Mouse (Mus musculus) heart, embryonic 12.5 days (tissue): Measurements from ENCODE around the gene Gstcd. TPM values are rescaled to one million over a fixed set of nuclear protein-coding genes. Genes with fewer than 3 reads are reported as not detected.
A peak's percentile ranks its signal among the peaks of the same experiment; 100 is the strongest.

ENCODE experiments used
- ATAC-seq: fragments of 200-750 bp; cut with Nextera tagmentation; 2 replicates; pipeline ENCODE4 v1.8.0; 2017; ENCODE audit warnings: moderate TSS enrichment, moderate library complexity; ENCODE audit not compliant: insufficient number of reproducible peaks, low FRiP score
- H3K27ac ChIP-seq: fragments of 300-500 bp; sonication (generic); 2 replicates; pipeline ENCODE4 v1.5.1; 2016; ENCODE audit warnings: mild to moderate bottlenecking, moderate library complexity; ENCODE audit not compliant: poor library complexity, severe bottlenecking
- H3K27me3 ChIP-seq: fragments of 300-500 bp; sonication (generic); replicated peaks from 2 replicates; pipeline ENCODE4 v1.6.1; 2016; ENCODE audit warnings: mild to moderate bottlenecking, moderate library complexity
- H3K36me3 ChIP-seq: fragments of 300-500 bp; sonication (generic); 2 replicates; pipeline ENCODE4 v1.6.1; 2016; ENCODE audit warnings: mild to moderate bottlenecking, moderate library complexity
- H3K4me1 ChIP-seq: fragments of 300-500 bp; sonication (generic); replicated peaks from 2 replicates; pipeline ENCODE4 v1.6.1; 2016; ENCODE audit warnings: mild to moderate bottlenecking
- H3K4me2 ChIP-seq: fragments of 300-500 bp; sonication (generic); 2 replicates; pipeline ENCODE4 v1.6.1; 2016; ENCODE audit warnings: mild to moderate bottlenecking, moderate library complexity
- H3K4me3 ChIP-seq: fragments of 300-500 bp; sonication (generic); 2 replicates; pipeline ENCODE4 v1.5.1; 2016; ENCODE audit warnings: mild to moderate bottlenecking
- H3K9ac ChIP-seq: fragments of 300-500 bp; sonication (generic); 2 replicates; pipeline ENCODE4 v1.6.1; 2016; ENCODE audit warnings: mild to moderate bottlenecking, moderate library complexity
- H3K9me3 ChIP-seq: fragments of 300-500 bp; sonication (generic); replicated peaks from 2 replicates; pipeline ENCODE4 v1.6.1; 2016; ENCODE audit warnings: mild to moderate bottlenecking, moderate library complexity
- WGBS: fragments of 180-500 bp; shearing (Covaris S2); methylation state at CpG from one replicate; pipeline ENCODE4 v1.1.7; 2016; 5-methylcytosine and 5-hydroxymethylcytosine counted together
- polyA plus RNA-seq: library from polyadenylated mRNA; unstranded; fragments of >200 nt; fragmentation: Nextera tagmentation; extraction: Ambion mirVana; gene quantifications from 2 replicates; pipeline ENCODE4 v1.2.1, GENCODE M21; 2016

Gstcd gene
- polyA plus RNA-seq, 1 experiment from 2014 or later: 5.0 TPM

GRCm38 (mm10) chr3:133094305-133094704, 2.5 kb upstream of the Gstcd start:
- Histone ChIP-seq H3K27ac (no peak overlapping the region), H3K36me3 (peaks cover 14% of the 10 kb centered on the region), H3K4me2 (no peak overlapping the region), H3K4me3 (no peak overlapping the region), H3K4me1 (0 out of 2 replicates have a peak, but pooled peaks cover 2% of the 10 kb centered on the region), H3K27me3 (no peaks in the 10 kb centered on the region), H3K9me3 (no peaks in the 10 kb centered on the region), H3K9ac (no peak overlapping the region)
- WGBS: 49% methylated on average over 1 of the region's 1 CpGs
- ATAC-seq: no peak

- Histone ChIP-seq H3K9ac (no peak overlapping the region), H3K4me2 (no peak overlapping the region; the same call in 1 of the 2 replicates), H3K4me3 (peak overlapping the region; percentile 89), H3K9me3 (no peaks in the 10 kb centered on the region), H3K27me3 (no peaks in the 10 kb centered on the region), H3K36me3 (peaks cover 3% of the 10 kb centered on the region), H3K27ac (no peak overlapping the region), H3K4me1 (0 out of 2 replicates have a peak, but pooled peaks cover 2% of the 10 kb centered on the region)
- ATAC-seq: no peak
- WGBS: 83% methylated on average over 1 of the region's 1 CpGs
These were observed 1.1 kb upstream of the Gstcd start for GRCm38 (mm10) chr3:133092936-133093335.

GRCm38 (mm10) chr3:133092274-133092853, 531 bp upstream of the Gstcd start:
- Histone ChIP-seq H3K4me2 (peak overlapping the region; percentile 60), H3K27ac (peak overlapping the region; percentile 98), H3K27me3 (no peaks in the 10 kb centered on the region), H3K9ac (peak overlapping the region; percentile 95), H3K4me3 (peak overlapping the region; percentile 89), H3K36me3 (no peaks in the 10 kb centered on the region; the same call in 1 of the 2 replicates), H3K4me1 (0 out of 2 replicates have a peak, but pooled peaks cover 2% of the 10 kb centered on the region), H3K9me3 (no peaks in the 10 kb centered on the region)
- WGBS: under 1% methylated on average over 7 of the region's 7 CpGs
- no peak for ATAC-seq

GRCm38 (mm10) chr3:133091121-133091663, 641 bp downstream of the Gstcd start:
- peak overlapping the region; percentile 89 for H3K4me3 ChIP-seq
- H3K9ac ChIP-seq: peak overlapping the region; percentile 95
- no peaks in the 10 kb centered on the region for H3K36me3 ChIP-seq
- peak overlapping the region; percentile 68 for H3K4me2 ChIP-seq
- H3K4me1 ChIP-seq: 0 out of 2 replicates have a peak, but pooled peaks cover 2% of the 10 kb centered on the region
- H3K27ac ChIP-seq: peak overlapping the region; percentile 98
- 0% methylated on average over 43 of the region's 44 CpGs for WGBS
- H3K9me3 ChIP-seq: no peaks in the 10 kb centered on the region
- H3K27me3 ChIP-seq: no peaks in the 10 kb centered on the region
- peak; percentile 84 for ATAC-seq

GRCm38 (mm10) chr3:133090247-133091120, 1.3 kb downstream of the Gstcd start:
- 0 out of 2 replicates have a peak, but pooled peaks cover 2% of the 10 kb centered on the region for H3K4me1 ChIP-seq
- 14% methylated on average over 11 of the region's 11 CpGs for WGBS
- peak overlapping the region; percentile 89 for H3K4me3 ChIP-seq
- H3K9ac ChIP-seq: peak overlapping the region; percentile 95
- no peaks in the 10 kb centered on the region for H3K9me3 ChIP-seq
- H3K27me3 ChIP-seq: no peaks in the 10 kb centered on the region
- H3K36me3 ChIP-seq: no peaks in the 10 kb centered on the region
- no peak for ATAC-seq
- H3K27ac ChIP-seq: peak overlapping the region; percentile 98; the same call in 1 of the 2 replicates
- H3K4me2 ChIP-seq: peak overlapping the region; percentile 68

- no peaks in the 10 kb centered on the region for H3K9me3 ChIP-seq
- 65% methylated on average over 3 of the region's 3 CpGs for WGBS
- peaks cover 26% of the 10 kb centered on the region for H3K36me3 ChIP-seq
- H3K4me2 ChIP-seq: no peak overlapping the region
- ATAC-seq: no peak
- H3K9ac ChIP-seq: no peak overlapping the region
- 0 out of 2 replicates have a peak, but pooled peaks cover 2% of the 10 kb centered on the region for H3K4me1 ChIP-seq
- no peak overlapping the region for H3K27ac ChIP-seq
- H3K27me3 ChIP-seq: no peaks in the 10 kb centered on the region
- H3K4me3 ChIP-seq: no peak overlapping the region
These were observed 6.0 kb downstream of the Gstcd start for GRCm38 (mm10) chr3:133085858-133086257.

GRCm38 (mm10) chr3:133082736-133083135, 9.1 kb downstream of the Gstcd start:
- Histone ChIP-seq H3K4me2 (no peak overlapping the region), H3K4me3 (no peak overlapping the region), H3K9me3 (no peaks in the 10 kb centered on the region), H3K27ac (no peak overlapping the region), H3K9ac (no peak overlapping the region), H3K27me3 (no peaks in the 10 kb centered on the region), H3K4me1 (no peaks in the 10 kb centered on the region), H3K36me3 (peaks cover 30% of the 10 kb centered on the region)
- no peak for ATAC-seq
- WGBS: 91% methylated on average over 5 of the region's 5 CpGs

- WGBS: 89% methylated on average over 10 of the region's 10 CpGs
- H3K36me3 ChIP-seq: peaks cover 15% of the 10 kb centered on the region
- no peak for ATAC-seq
These were observed 16.3 kb downstream of the Gstcd start for GRCm38 (mm10) chr3:133075560-133075959.

GRCm38 (mm10) chr3:133052068-133052467, 39.8 kb downstream of the Gstcd start:
- 90% methylated on average over 2 of the region's 2 CpGs for WGBS
- Histone ChIP-seq H3K27me3 (no peaks in the 10 kb centered on the region), H3K36me3 (peaks cover 16% of the 10 kb centered on the region), H3K4me3 (no peak overlapping the region), H3K4me1 (no peaks in the 10 kb centered on the region), H3K27ac (no peak overlapping the region), H3K4me2 (no peak overlapping the region), H3K9me3 (no peaks in the 10 kb centered on the region), H3K9ac (no peak overlapping the region)
- ATAC-seq: no peak

More at GRCm38 (mm10) chr3:133075560-133075959, 16.3 kb downstream of the Gstcd start:
- Histone ChIP-seq H3K27ac (no peak overlapping the region), H3K4me2 (no peak overlapping the region), H3K27me3 (no peaks in the 10 kb centered on the region), H3K9me3 (no peaks in the 10 kb centered on the region), H3K4me1 (0 out of 2 replicates have a peak, but pooled peaks cover 4% of the 10 kb centered on the region), H3K4me3 (no peak overlapping the region), H3K9ac (no peak overlapping the region)

GRCm38 (mm10) chr3:133033145-133033755, 58.6 kb downstream of the Gstcd start:
- Histone ChIP-seq H3K27me3 (no peaks in the 10 kb centered on the region), H3K4me2 (no peak overlapping the region), H3K27ac (no peak overlapping the region), H3K9me3 (no peaks in the 10 kb centered on the region), H3K4me1 (0 out of 2 replicates have a peak, but pooled peaks cover 2% of the 10 kb centered on the region), H3K9ac (no peak overlapping the region), H3K36me3 (no peaks in the 10 kb centered on the region), H3K4me3 (no peak overlapping the region)
- 93% methylated on average over 7 of the region's 7 CpGs for WGBS
- no peak for ATAC-seq
